Mouse (Mus musculus): ENCODE results near the gene Pttg1.

Gene Pttg1

GRCm38 (mm10) chr11:43425824-43426413, at the start of gene Pttg1:
TSS of gene Pttg1 (minus strand) at chr11:43426251.
- DNase-seq (ENCODE audit: low read depth, low spot score), result peak; percentile 91

- DNase-seq (ENCODE audit: low read depth, low spot score), result peak; percentile 79
These were observed 48.2 kb upstream of the Pttg1 start, which contains the start of gene C1qtnf2 for GRCm38 (mm10) chr11:43474225-43474774. TSS of gene C1qtnf2 (plus strand) at chr11:43474276.

GRCm38 (mm10) chr11:43473635-43474224, 47.7 kb upstream of the Pttg1 start:
- DNase-seq (ENCODE audit: low read depth, low spot score), result no peak

GRCm38 (mm10) chr11:43473115-43473514, 47.1 kb upstream of the Pttg1 start:
- DNase-seq (ENCODE audit: low read depth, low spot score), result no peak

GRCm38 (mm10) chr11:43470881-43471820, 45.1 kb upstream of the Pttg1 start:
- no peak for DNase-seq (ENCODE audit: low read depth, low spot score)

- no peak for DNase-seq (ENCODE audit: low read depth, low spot score)
These were observed 44.1 kb upstream of the Pttg1 start for GRCm38 (mm10) chr11:43470118-43470517.

GRCm38 (mm10) chr11:43463204-43463603, 37.2 kb upstream of the Pttg1 start:
- no peak for DNase-seq (ENCODE audit: low read depth, low spot score)

- no peak for DNase-seq (ENCODE audit: low read depth, low spot score)
These were observed 26.2 kb upstream of the Pttg1 start for GRCm38 (mm10) chr11:43452266-43452665.

- DNase-seq (ENCODE audit: low read depth, low spot score), result no peak
These were observed 25.3 kb upstream of the Pttg1 start for GRCm38 (mm10) chr11:43451322-43451721.

GRCm38 (mm10) chr11:43449916-43450315, 23.9 kb upstream of the Pttg1 start:
- DNase-seq (ENCODE audit: low read depth, low spot score), result no peak

GRCm38 (mm10) chr11:43443183-43443582, 17.1 kb upstream of the Pttg1 start:
- DNase-seq (ENCODE audit: low read depth, low spot score), result no peak

- no peak for DNase-seq (ENCODE audit: low read depth, low spot score)
These were observed 15.1 kb upstream of the Pttg1 start for GRCm38 (mm10) chr11:43441121-43441520.

- no peak for DNase-seq (ENCODE audit: low read depth, low spot score)
These were observed 8.0 kb upstream of the Pttg1 start for GRCm38 (mm10) chr11:43434024-43434407.

GRCm38 (mm10) chr11:43433254-43434023, 7.4 kb upstream of the Pttg1 start, which contains the start of gene Slu7:
TSS of gene Slu7 (plus strand) at chr11:43433744.
- peak; percentile 84 for DNase-seq (ENCODE audit: low read depth, low spot score)

- DNase-seq (ENCODE audit: low read depth, low spot score), result peak; percentile 71
These were observed 398 bp upstream of the Pttg1 start for GRCm38 (mm10) chr11:43426414-43426884.

- peak; percentile 44 for DNase-seq (ENCODE audit: low read depth, low spot score)
These were observed 813 bp downstream of the Pttg1 start for GRCm38 (mm10) chr11:43425166-43425709.

GRCm38 (mm10) chr11:43424386-43424785, 1.7 kb downstream of the Pttg1 start:
- peak; percentile 60 for DNase-seq (ENCODE audit: low read depth, low spot score)

- no peak for DNase-seq (ENCODE audit: low read depth, low spot score)
These were observed 8.8 kb downstream of the Pttg1 start for GRCm38 (mm10) chr11:43417201-43417600.

- DNase-seq (ENCODE audit: low read depth, low spot score), result peak; percentile 78
These were observed 13.1 kb downstream of the Pttg1 start for GRCm38 (mm10) chr11:43412771-43413451.

GRCm38 (mm10) chr11:43411413-43411812, 14.6 kb downstream of the Pttg1 start:
- peak; percentile 73 for DNase-seq (ENCODE audit: low read depth, low spot score)
